Mouse (Mus musculus) right cerebral cortex, postnatal 36 days (tissue): ENCODE results near the gene Trim38.
A peak's percentile ranks its signal among the peaks of the same experiment; 100 is the strongest.

Experiments
- DNase-seq, 2 experiments: peaks; one replicate each; pipeline ENCODE4 v3.0.0; 2022; ENCODE audit warnings: low spot score in 2 of 2, mixed read lengths in 1 of 2

The Trim38 gene

GRCm38 (mm10) chr13:23761871-23762821 lies 7.6 kb upstream of the Trim38 start, which contains the start of gene Hist1h3a:
Hist1h3a (minus strand) TSS chr13:23762386.
- peak; percentile 39 to 50 for DNase-seq

- no peak for DNase-seq
Observed at GRCm38 (mm10) chr13:23763242-23763585, 6.5 kb upstream of the Trim38 start.

- DNase-seq = peak; percentile 77
Observed at GRCm38 (mm10) chr13:23763586-23764323, 6.0 kb upstream of the Trim38 start, which contains the start of gene Hist1h1a. Hist1h1a (plus strand) TSS chr13:23763666.

- DNase-seq = no peak
Observed at GRCm38 (mm10) chr13:23764324-23765171, 5.2 kb upstream of the Trim38 start.

GRCm38 (mm10) chr13:23765172-23765513 lies 4.6 kb upstream of the Trim38 start:
- no peak for DNase-seq

- DNase-seq = no peak
Observed at GRCm38 (mm10) chr13:23766772-23767171, 2.9 kb upstream of the Trim38 start.

- DNase-seq = no peak
Observed at GRCm38 (mm10) chr13:23768834-23769397, 797 bp upstream of the Trim38 start.

- peak; percentile 23 to 39 for DNase-seq
Observed at GRCm38 (mm10) chr13:23772561-23773313, 3.0 kb downstream of the Trim38 start.

GRCm38 (mm10) chr13:23778339-23778738 lies 8.6 kb downstream of the Trim38 start:
- DNase-seq = no peak

- DNase-seq = no peak
Observed at GRCm38 (mm10) chr13:23779025-23779424, 9.3 kb downstream of the Trim38 start.

- peak in 1 of 2 experiments; percentile 7 for DNase-seq
Observed at GRCm38 (mm10) chr13:23792520-23792919, 22.8 kb downstream of the Trim38 start.

GRCm38 (mm10) chr13:23799405-23799804 lies 29.7 kb downstream of the Trim38 start:
- DNase-seq = no peak

- DNase-seq = no peak
Observed at GRCm38 (mm10) chr13:23804532-23804931, 34.8 kb downstream of the Trim38 start.

- no peak for DNase-seq
Observed at GRCm38 (mm10) chr13:23806422-23807052, 36.8 kb downstream of the Trim38 start, which contains the start of gene Slc17a2. Slc17a2 (plus strand) TSS chr13:23806993.

GRCm38 (mm10) chr13:23816148-23816547 lies 46.4 kb downstream of the Trim38 start:
- no peak for DNase-seq

GRCm38 (mm10) chr13:23820179-23820940 lies 50.6 kb downstream of the Trim38 start:
- no peak for DNase-seq

GRCm38 (mm10) chr13:23822213-23822612 lies 52.5 kb downstream of the Trim38 start:
- DNase-seq = no peak

GRCm38 (mm10) chr13:23826606-23827005 lies 56.9 kb downstream of the Trim38 start:
- no peak for DNase-seq

- no peak for DNase-seq
Observed at GRCm38 (mm10) chr13:23833053-23833452, 63.3 kb downstream of the Trim38 start.
